Mouse (Mus musculus) midbrain, postnatal 0 days (tissue): ENCODE measurements around the gene Spast. TPM values are rescaled to one million over a fixed set of nuclear protein-coding genes. Genes with fewer than 3 reads are reported as not detected.

ENCODE experiments used
- ATAC-seq: fragments of 200-750 bp; cut with Nextera tagmentation; 2 replicates; pipeline ENCODE4 v1.8.0; 2017; ENCODE audit warnings: moderate number of reproducible peaks, mild to moderate bottlenecking, moderate TSS enrichment, moderate library complexity; ENCODE audit not compliant: low FRiP score
- DNase-seq: peaks from one replicate; pipeline ENCODE4 v3.0.0-alpha.2; 2015; ENCODE audit warnings: low spot score
- H3K27ac ChIP-seq: fragments of 300-500 bp; sonication (generic); 2 replicates; pipeline ENCODE4 v1.5.1; 2014; ENCODE audit warnings: low read depth, mild to moderate bottlenecking, low read length, mixed read lengths
- H3K27me3 ChIP-seq: fragments of 300-500 bp; sonication (generic); 2 replicates; pipeline ENCODE4 v1.6.1; 2014; ENCODE audit warnings: low read length, control low read depth, mixed read lengths; ENCODE audit not compliant: insufficient read depth
- H3K36me3 ChIP-seq: fragments of 300-500 bp; sonication (generic); 2 replicates; pipeline ENCODE4 v1.6.1; 2014; ENCODE audit warnings: low read length, control low read depth, mixed read lengths; ENCODE audit not compliant: insufficient read depth
- H3K4me1 ChIP-seq: fragments of 300-500 bp; sonication (generic); 2 replicates; pipeline ENCODE4 v1.6.1; 2014; ENCODE audit warnings: mild to moderate bottlenecking, control low read depth, antibody characterized with exemption, low read length, mixed read lengths; ENCODE audit not compliant: insufficient read depth
- H3K4me2 ChIP-seq: fragments of 300-500 bp; sonication (generic); 2 replicates; pipeline ENCODE4 v1.6.1; 2014; ENCODE audit warnings: low read depth, mild to moderate bottlenecking, low read length, mixed read lengths; ENCODE audit not compliant: poor library complexity, severe bottlenecking
- H3K4me3 ChIP-seq: fragments of 300-500 bp; sonication (generic); 2 replicates; pipeline ENCODE4 v1.5.1; 2014; ENCODE audit warnings: low read depth, mild to moderate bottlenecking, low read length, moderate library complexity
- H3K9ac ChIP-seq: fragments of 300-500 bp; sonication (generic); replicated peaks from 2 replicates; pipeline ENCODE4 v1.6.1; 2014; ENCODE audit warnings: mild to moderate bottlenecking, low read length, moderate library complexity, mixed read lengths; ENCODE audit not compliant: poor library complexity, severe bottlenecking
- H3K9me3 ChIP-seq: fragments of 300-500 bp; sonication (generic); 2 replicates; pipeline ENCODE4 v1.6.1; 2016; ENCODE audit warnings: low read length, control low read depth
- CTCF ChIP-seq: IDR thresholded peaks from 2 replicates; pipeline ENCODE4 v1.5.1; 2016; ENCODE audit warnings: antibody characterized with exemption, mild to moderate bottlenecking
- WGBS: fragments of 180-500 bp; shearing (Covaris S2); extraction: QIAGEN DNeasy Blood & Tissue Kit; methylation state at CpG from one replicate; pipeline ENCODE4 v1.1.7; 2014; 5-methylcytosine and 5-hydroxymethylcytosine counted together
- polyA plus RNA-seq: library from polyadenylated mRNA; unstranded; fragments of >200 nt; fragmentation: Nextera tagmentation; extraction: Ambion mirVana; gene quantifications from 2 replicates; pipeline ENCODE4 v1.2.1, GENCODE M21; 2015
- total RNA-seq: library from RNA; depleted of rRNA; stranded (reverse); fragments of >200 nt; gene quantifications from 2 replicates; pipeline ENCODE4 v1.2.3, GENCODE M21; 2014

The Spast gene
- total and polyA plus RNA-seq, 2 experiments from 2014 or later, result 27.4 to 121 TPM

DNA sequence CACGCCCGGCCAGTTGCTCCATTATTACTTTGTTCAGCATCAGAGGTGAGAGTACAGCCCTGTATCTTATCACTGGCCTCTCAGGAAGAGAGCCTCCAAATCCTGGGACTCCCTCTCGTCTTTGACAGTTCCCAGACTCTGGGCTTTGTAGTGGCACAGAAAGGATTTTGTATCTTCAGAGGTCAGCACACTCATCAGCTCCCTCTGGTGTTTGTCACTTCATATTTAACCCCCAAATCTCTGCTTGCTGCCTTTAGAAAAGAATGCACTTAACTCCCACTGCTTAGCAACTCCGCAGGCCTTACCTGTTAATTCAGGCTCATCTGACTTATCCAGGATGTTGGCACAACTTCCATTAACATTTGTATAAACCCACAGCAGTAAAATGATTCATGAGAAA is 70.9 kb downstream of the Spast start:
- no peak overlapping the region for H3K27ac ChIP-seq
- TF ChIP-seq CTCF, result peak; percentile 56
- H3K4me3 ChIP-seq, result no peak overlapping the region
- peaks cover 46% of the 10 kb centered on the region for H3K36me3 ChIP-seq
- H3K4me2 ChIP-seq, result no peak overlapping the region
- ATAC-seq (no peak), DNase-seq (peak; percentile 5)
- H3K27me3 ChIP-seq, result no peaks in the 10 kb centered on the region
- 63% methylated on average over 4 of the region's 4 CpGs for WGBS
- no peaks in the 10 kb centered on the region for H3K4me1 ChIP-seq
- H3K9me3 ChIP-seq, result no peaks in the 10 kb centered on the region
- H3K9ac ChIP-seq, result no peak overlapping the region

DNA sequence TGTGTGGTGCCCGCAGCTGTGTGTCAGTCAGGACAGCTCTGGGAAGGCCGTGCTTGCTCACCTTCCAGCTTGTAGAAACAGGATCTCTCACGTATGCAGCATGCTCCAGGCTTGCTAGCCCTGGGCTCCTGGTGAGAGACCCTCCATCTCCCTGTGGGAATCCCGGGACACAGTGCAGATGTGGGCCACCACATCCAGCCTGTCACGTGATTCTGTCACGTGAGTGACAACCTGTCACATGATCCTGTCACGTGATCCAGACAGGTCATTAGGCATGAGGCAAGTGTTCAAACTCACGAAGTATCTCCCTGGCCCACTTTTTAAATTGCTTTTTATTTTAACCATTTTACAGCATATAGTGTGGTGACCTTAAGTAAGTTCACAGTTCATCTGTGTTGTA is 74.5 kb downstream of the Spast start:
- no peak for DNase-seq
- no peaks in the 10 kb centered on the region for H3K27me3 ChIP-seq
- no peaks in the 10 kb centered on the region for H3K9me3 ChIP-seq
- no peak overlapping the region for H3K4me2 ChIP-seq
- H3K9ac ChIP-seq, result no peak overlapping the region
- no peak for ATAC-seq
- no peak overlapping the region for H3K27ac ChIP-seq
- no peaks in the 10 kb centered on the region for H3K4me1 ChIP-seq
- no peak for TF ChIP-seq CTCF
- H3K4me3 ChIP-seq, result no peak overlapping the region
- 89% methylated on average over 8 of the region's 8 CpGs for WGBS
- H3K36me3 ChIP-seq, result peaks cover 46% of the 10 kb centered on the region

DNA sequence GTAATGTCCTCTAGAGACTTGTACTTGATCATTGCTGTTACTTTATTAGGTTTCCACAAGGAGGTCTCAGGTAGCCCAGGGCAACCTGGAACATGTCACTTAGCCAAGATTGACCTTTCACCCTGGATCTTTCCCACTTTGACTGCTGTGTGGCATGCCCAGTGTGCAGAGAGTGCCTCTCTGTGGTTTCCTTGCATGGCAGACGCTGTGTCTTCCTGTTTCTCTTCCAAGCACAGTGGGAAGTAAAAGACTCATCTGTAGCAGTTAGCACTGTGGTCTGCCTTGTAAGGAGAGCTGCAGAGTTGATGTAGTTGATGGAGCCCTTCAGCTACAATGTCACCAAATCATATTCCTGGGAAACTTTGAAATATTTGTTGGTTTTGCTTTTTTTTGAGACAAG is 75.9 kb downstream of the Spast start:
- Histone ChIP-seq H3K27me3 (no peaks in the 10 kb centered on the region), H3K27ac (no peak overlapping the region), H3K4me1 (no peaks in the 10 kb centered on the region), H3K9ac (no peak overlapping the region), H3K9me3 (no peaks in the 10 kb centered on the region), H3K36me3 (peaks cover 46% of the 10 kb centered on the region), H3K4me3 (no peak overlapping the region), H3K4me2 (no peak overlapping the region)
- ATAC-seq (no peak), DNase-seq (no peak)
- WGBS, result 86% methylated on average over 1 of the region's 1 CpGs
- no peak for TF ChIP-seq CTCF

DNA sequence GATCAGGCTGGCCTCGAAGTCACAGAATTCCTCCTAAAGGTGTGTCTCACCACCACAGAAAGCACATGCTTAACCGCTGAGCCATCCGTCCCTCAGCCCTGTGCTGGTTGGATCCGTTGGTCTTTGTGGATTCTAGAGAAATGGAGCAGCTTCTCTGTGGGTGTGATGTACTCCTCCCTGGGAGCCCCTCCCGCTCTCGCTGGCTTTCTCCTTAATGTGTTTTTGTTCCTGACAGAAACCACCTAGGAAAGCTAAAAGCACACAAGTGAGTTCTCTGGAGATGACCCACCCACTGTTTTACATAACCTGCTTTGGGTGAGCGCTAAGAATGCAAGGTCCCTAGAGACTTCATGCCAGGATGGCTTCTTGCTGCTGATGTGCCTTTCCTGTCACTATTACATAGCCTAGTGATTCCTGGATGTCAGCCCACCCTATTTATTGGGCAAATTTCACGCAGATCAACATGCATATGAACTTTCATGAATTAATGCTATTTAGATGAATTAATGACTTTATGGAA is 78.1 kb downstream of the Spast start:
- peaks cover 34% of the 10 kb centered on the region for H3K36me3 ChIP-seq

DNA sequence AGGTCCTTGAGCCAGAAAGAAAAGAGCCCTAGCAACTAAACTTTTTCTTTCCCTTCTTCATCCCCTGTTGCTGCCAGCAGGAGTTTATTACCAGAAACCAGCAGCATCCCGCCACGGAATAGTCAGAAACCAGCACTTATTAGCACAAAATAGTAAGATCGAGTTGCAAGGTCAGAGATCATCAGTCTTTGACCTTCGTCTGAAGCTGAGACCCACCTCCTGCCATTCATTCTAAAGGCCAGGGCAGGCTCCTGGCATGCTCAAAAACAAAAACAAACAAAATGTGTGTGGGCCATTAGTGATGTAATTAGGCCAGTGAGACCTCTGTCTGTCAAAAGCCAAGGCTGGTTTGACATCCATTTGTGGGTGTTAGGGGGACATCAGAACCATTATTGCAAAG is 79.4 kb downstream of the Spast start:
- TF ChIP-seq CTCF, result no peak
- 64% methylated on average over 4 of the region's 4 CpGs for WGBS
- DNase-seq (no peak), ATAC-seq (no peak)
- no peaks in the 10 kb centered on the region for H3K27me3 ChIP-seq
- H3K9me3 ChIP-seq, result no peaks in the 10 kb centered on the region
- peaks cover 24% of the 10 kb centered on the region for H3K36me3 ChIP-seq
- no peak overlapping the region for H3K27ac ChIP-seq
- no peaks in the 10 kb centered on the region for H3K4me1 ChIP-seq
- H3K4me2 ChIP-seq, result no peak overlapping the region
- no peak overlapping the region for H3K4me3 ChIP-seq
- no peak overlapping the region for H3K9ac ChIP-seq

More for the DNA sequence above, 78.1 kb downstream of the Spast start:
- Histone ChIP-seq H3K4me1 (no peaks in the 10 kb centered on the region), H3K4me3 (no peak overlapping the region), H3K9ac (no peak overlapping the region), H3K27ac (no peak overlapping the region), H3K9me3 (no peaks in the 10 kb centered on the region), H3K4me2 (no peak overlapping the region), H3K27me3 (no peaks in the 10 kb centered on the region)
- ATAC-seq, result no peak
- TF ChIP-seq CTCF, result no peak
- DNase-seq, result no peak
- 91% methylated on average over 8 of the region's 8 CpGs for WGBS

DNA sequence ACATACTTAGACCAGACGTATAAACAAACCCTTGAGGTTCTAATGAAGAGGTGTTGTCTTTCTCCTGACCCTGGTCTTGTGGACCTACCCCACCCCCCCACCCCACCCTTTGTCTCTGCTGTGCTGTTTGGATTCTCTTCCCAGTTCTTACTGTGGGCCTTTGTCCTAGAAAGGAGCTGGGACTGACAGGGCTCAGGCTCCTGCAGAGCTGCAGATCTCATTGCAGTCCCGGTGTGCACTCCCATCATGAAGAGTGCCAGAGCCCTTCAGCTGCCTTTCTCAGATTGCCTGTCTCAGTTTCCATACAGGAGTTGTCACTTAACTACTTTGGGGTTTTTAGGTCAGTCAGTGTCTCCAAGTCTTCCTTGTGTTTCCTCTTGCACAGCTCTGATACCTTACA is 81.9 kb downstream of the Spast start:
- no peak for TF ChIP-seq CTCF
- Histone ChIP-seq H3K27ac (no peak overlapping the region), H3K9me3 (no peaks in the 10 kb centered on the region), H3K36me3 (peaks cover 19% of the 10 kb centered on the region), H3K4me3 (no peak overlapping the region), H3K27me3 (no peaks in the 10 kb centered on the region), H3K4me1 (no peaks in the 10 kb centered on the region), H3K4me2 (no peak overlapping the region), H3K9ac (no peak overlapping the region)
- ATAC-seq (no peak), DNase-seq (no peak)
- 54% methylated on average over 2 of the region's 2 CpGs for WGBS
